Mouse (Mus musculus) gastrocnemius, adult 2 months (tissue): ENCODE measurements around the gene Parg. TPM values are rescaled to one million over a fixed set of nuclear protein-coding genes. Genes with fewer than 3 reads are reported as not detected.
"Not testable (repeated sequence)": the region's sequence is repeated elsewhere in the genome, so short reads cannot be mapped to it uniquely, and the experiment has no call there.

Experiments
- DNase-seq: peaks from one replicate; pipeline ENCODE4 v3.0.0; 2022
- H3K27ac ChIP-seq: fragments of 200-600 bp; 2 replicates; pipeline ENCODE4 v1.8.1; 2022; ENCODE audit warnings: mild to moderate bottlenecking
- H3K4me3 ChIP-seq: fragments of 200-600 bp; 2 replicates; pipeline ENCODE4 v1.8.1; 2022; ENCODE audit warnings: mild to moderate bottlenecking, moderate library complexity
- CTCF ChIP-seq: fragments of 200-600 bp; IDR thresholded peaks from 2 replicates; pipeline ENCODE4 v1.8.1; 2022; ENCODE audit warnings: antibody characterized with exemption, mild to moderate bottlenecking, moderate library complexity
- intact Hi-C: fragments of 180-260 bp; cut with DNase I; formaldehyde crosslinking; loops from one replicate; pipeline ENCODE4 v1.15.1; 2025
- total RNA-seq, 2 experiments: library from RNA; stranded (reverse); gene quantifications; 2 replicates each; pipeline ENCODE4 v1.2.3; 2021

The Parg gene
- total RNA-seq, 2 experiments from 2014 or later: 21.4 to 22.0 TPM

GRCm38 (mm10) chr14:32164173-32165051, 37.3 kb upstream of the Parg start:
- H3K27ac ChIP-seq: peak overlapping the region; percentile 78; the same call in 1 of the 2 replicates
- no peak for DNase-seq
- intact Hi-C loops: no loop called here
- H3K4me3 ChIP-seq: no peak overlapping the region
- TF ChIP-seq CTCF: no peak

- peak; percentile 83 for DNase-seq
- Histone ChIP-seq H3K27ac (peak overlapping the region; percentile 78), H3K4me3 (peak overlapping the region; percentile 77)
- TF ChIP-seq CTCF: peak; percentile 24; the same call in 1 of the 2 replicates
- intact Hi-C loops: no loop called here
Observed at GRCm38 (mm10) chr14:32165278-32166061, 36.3 kb upstream of the Parg start.

GRCm38 (mm10) chr14:32166062-32166441, 35.7 kb upstream of the Parg start:
- intact Hi-C loops: no loop called here
- TF ChIP-seq CTCF: no peak
- no peak for DNase-seq
- H3K27ac ChIP-seq: peak overlapping the region; percentile 78; the same call in 1 of the 2 replicates
- H3K4me3 ChIP-seq: peak overlapping the region; percentile 77

- H3K27ac ChIP-seq: no peak overlapping the region
- no peak overlapping the region for H3K4me3 ChIP-seq
- no peak for TF ChIP-seq CTCF
- intact Hi-C loops: no loop called here
- no peak for DNase-seq
Observed at GRCm38 (mm10) chr14:32166840-32167239, 34.9 kb upstream of the Parg start.

GRCm38 (mm10) chr14:32167326-32167725, 34.4 kb upstream of the Parg start:
- no peak for TF ChIP-seq CTCF
- H3K4me3 ChIP-seq: no peak overlapping the region; the same call in 1 of the 2 replicates
- H3K27ac ChIP-seq: no peak overlapping the region
- no peak for DNase-seq
- intact Hi-C loops: no loop called here

- Histone ChIP-seq H3K4me3 (no peak overlapping the region), H3K27ac (0 out of 2 replicates have a peak overlapping the region, but pooled peaks have one; percentile 2)
- no peak for DNase-seq
- TF ChIP-seq CTCF: no peak
- intact Hi-C loops: no loop called here
Observed at GRCm38 (mm10) chr14:32168653-32169231, 33.0 kb upstream of the Parg start.

GRCm38 (mm10) chr14:32170137-32170536, 31.6 kb upstream of the Parg start:
- H3K27ac ChIP-seq: no peak overlapping the region
- intact Hi-C loops: no loop called here
- no peak for TF ChIP-seq CTCF
- H3K4me3 ChIP-seq: no peak overlapping the region
- DNase-seq: no peak

GRCm38 (mm10) chr14:32175310-32175709, 26.4 kb upstream of the Parg start:
- intact Hi-C loops: no loop called here
- Histone ChIP-seq H3K27ac (no peak overlapping the region), H3K4me3 (no peak overlapping the region)
- no peak for DNase-seq
- TF ChIP-seq CTCF: no peak

- intact Hi-C loops, H3K4me3 ChIP-seq, H3K27ac ChIP-seq: not testable (repeated sequence)
Observed at GRCm38 (mm10) chr14:32176590-32176989, 25.2 kb upstream of the Parg start.

GRCm38 (mm10) chr14:32179393-32180195, 22.2 kb upstream of the Parg start:
- no peak overlapping the region for H3K4me3 ChIP-seq
- intact Hi-C loops: no loop called here
- no peak for DNase-seq
- no peak overlapping the region for H3K27ac ChIP-seq
- TF ChIP-seq CTCF: no peak

More at GRCm38 (mm10) chr14:32176590-32176989, 25.2 kb upstream of the Parg start:
- not testable (repeated sequence) for DNase-seq

- no peak for TF ChIP-seq CTCF
- DNase-seq: no peak
- Histone ChIP-seq H3K4me3 (no peak overlapping the region), H3K27ac (no peak overlapping the region)
- intact Hi-C loops: no loop called here
Observed at GRCm38 (mm10) chr14:32180861-32181260, 20.9 kb upstream of the Parg start.

- no peak for DNase-seq
- Histone ChIP-seq H3K27ac (no peak overlapping the region), H3K4me3 (no peak overlapping the region)
- no peak for TF ChIP-seq CTCF
- intact Hi-C loops: no loop called here
Observed at GRCm38 (mm10) chr14:32183846-32184245, 17.9 kb upstream of the Parg start.
